ENCODE assay signal across 13 mouse cellular contexts in genomic region chr2:156690833-156691232, GRCm38 (mm10).
"Had no signal": no experiment of that assay in that cellular context is flagged by ENCODE, and none has a peak within 500 bp of the region (broad histone marks: within the 10 kb centered on the region; RNA-seq: fewer than 3 reads in every experiment).

No protein-coding gene starts in this region.

- H3K4me2 ChIP-seq: lung, embryonic 14.5 days; midbrain, embryonic 11.5 days; midbrain, embryonic 13.5 days; midbrain, embryonic 15.5 days; neural tube, embryonic 12.5 days had no signal

- H3K36me3 ChIP-seq: midbrain, embryonic 13.5 days; midbrain, embryonic 15.5 days; neural tube, embryonic 12.5 days had no signal

- DNase-seq: lung, adult 18-20 months; lung, embryonic 14.5 days; lung, postnatal 10 days; right cerebral cortex, postnatal 14 days; thymus, adult 18-20 months; thymus, postnatal 14 days; thymus, postnatal 36 days had no signal

- ATAC-seq: midbrain, embryonic 13.5 days; midbrain, embryonic 15.5 days had no signal

- H3K27ac ChIP-seq: macrophage; midbrain, embryonic 13.5 days; midbrain, embryonic 15.5 days; neural tube, embryonic 12.5 days had no signal

- H3K9me3 ChIP-seq: megakaryocyte, embryonic 14.5 days; midbrain, embryonic 13.5 days; midbrain, embryonic 15.5 days; neural tube, embryonic 12.5 days had no signal

- H3K9ac ChIP-seq: lung, embryonic 14.5 days; midbrain, embryonic 13.5 days; midbrain, embryonic 15.5 days; neural tube, embryonic 12.5 days had no signal

- H3K27me3 ChIP-seq: midbrain, embryonic 15.5 days had no signal

- H3K4me3 ChIP-seq: megakaryocyte, embryonic 14.5 days; midbrain, embryonic 13.5 days; midbrain, embryonic 15.5 days; neural tube, embryonic 12.5 days had no signal
